Mouse (Mus musculus): Measurements from ENCODE around the gene Nemf. TPM values are rescaled to one million over a fixed set of nuclear protein-coding genes. Genes with fewer than 3 reads are reported as not detected.

The Nemf gene
- total RNA-seq, 2 experiments from 2014 or later, result 51.7 to 119 TPM

- peak; percentile 99 for ATAC-seq (replicated peaks; ENCODE audit: poor library complexity, severe bottlenecking)
These were observed 25.8 kb downstream of the Nemf start for GRCm38 (mm10) chr12:69331187-69331586.

GRCm38 (mm10) chr12:69318431-69318830 lies 38.5 kb downstream of the Nemf start:
- no peak for ATAC-seq (replicated peaks; ENCODE audit: poor library complexity, severe bottlenecking)

GRCm38 (mm10) chr12:69309659-69310058 lies 47.3 kb downstream of the Nemf start:
- no peak for ATAC-seq (replicated peaks; ENCODE audit: poor library complexity, severe bottlenecking)

- no peak for ATAC-seq (replicated peaks; ENCODE audit: poor library complexity, severe bottlenecking)
These were observed 50.6 kb downstream of the Nemf start for GRCm38 (mm10) chr12:69306333-69306732.

- ATAC-seq (replicated peaks; ENCODE audit: poor library complexity, severe bottlenecking), result no peak
These were observed 52.9 kb downstream of the Nemf start for GRCm38 (mm10) chr12:69304051-69304450.

- no peak for ATAC-seq (replicated peaks; ENCODE audit: poor library complexity, severe bottlenecking)
These were observed 54.8 kb downstream of the Nemf start for GRCm38 (mm10) chr12:69302171-69302570.

GRCm38 (mm10) chr12:69300391-69300790 lies 56.6 kb downstream of the Nemf start:
- ATAC-seq (replicated peaks; ENCODE audit: poor library complexity, severe bottlenecking), result no peak

- ATAC-seq (replicated peaks; ENCODE audit: poor library complexity, severe bottlenecking), result no peak
These were observed 57.1 kb downstream of the Nemf start for GRCm38 (mm10) chr12:69299831-69300230.

GRCm38 (mm10) chr12:69299231-69299630 lies 57.7 kb downstream of the Nemf start:
- no peak for ATAC-seq (replicated peaks; ENCODE audit: poor library complexity, severe bottlenecking)

GRCm38 (mm10) chr12:69298281-69298680 lies 58.7 kb downstream of the Nemf start:
- peak; percentile 26 for ATAC-seq (replicated peaks; ENCODE audit: poor library complexity, severe bottlenecking)

GRCm38 (mm10) chr12:69297411-69298150 lies 59.4 kb downstream of the Nemf start:
- ATAC-seq (replicated peaks; ENCODE audit: poor library complexity, severe bottlenecking), result no peak

GRCm38 (mm10) chr12:69296511-69297410 lies 60.2 kb downstream of the Nemf start, which contains the start of gene Klhdc2:
Klhdc2 (plus strand) TSS chr12:69296681.
- peak; percentile 84 for ATAC-seq (replicated peaks; ENCODE audit: poor library complexity, severe bottlenecking)

- ATAC-seq (replicated peaks; ENCODE audit: poor library complexity, severe bottlenecking), result no peak
These were observed 61.3 kb downstream of the Nemf start for GRCm38 (mm10) chr12:69295651-69296050.

GRCm38 (mm10) chr12:69294936-69295335 lies 62.0 kb downstream of the Nemf start:
- no peak for ATAC-seq (replicated peaks; ENCODE audit: poor library complexity, severe bottlenecking)

GRCm38 (mm10) chr12:69293815-69294214 lies 63.1 kb downstream of the Nemf start:
- ATAC-seq (replicated peaks; ENCODE audit: poor library complexity, severe bottlenecking), result no peak

- no peak for ATAC-seq (replicated peaks; ENCODE audit: poor library complexity, severe bottlenecking)
These were observed 64.6 kb downstream of the Nemf start for GRCm38 (mm10) chr12:69292401-69292800.

- ATAC-seq (replicated peaks; ENCODE audit: poor library complexity, severe bottlenecking), result no peak
These were observed 68.3 kb downstream of the Nemf start for GRCm38 (mm10) chr12:69288699-69289098.

- ATAC-seq (replicated peaks; ENCODE audit: poor library complexity, severe bottlenecking), result peak; percentile 69
These were observed 69.4 kb downstream of the Nemf start for GRCm38 (mm10) chr12:69287535-69287934.

GRCm38 (mm10) chr12:69283146-69283545 lies 73.8 kb downstream of the Nemf start:
- ATAC-seq (replicated peaks; ENCODE audit: poor library complexity, severe bottlenecking), result no peak

- ATAC-seq (replicated peaks; ENCODE audit: poor library complexity, severe bottlenecking), result no peak
These were observed 76.0 kb downstream of the Nemf start for GRCm38 (mm10) chr12:69280915-69281314.

- no peak for ATAC-seq (replicated peaks; ENCODE audit: poor library complexity, severe bottlenecking)
These were observed 77.0 kb downstream of the Nemf start for GRCm38 (mm10) chr12:69279931-69280469.

All from granulocyte monocyte progenitor cell, adult 5-6 weeks (primary cell).